Mouse (Mus musculus) neural tube, embryonic 15.5 days (tissue): ENCODE data around the gene R3hdm4. TPM values are rescaled to one million over a fixed set of nuclear protein-coding genes. Genes with fewer than 3 reads are reported as not detected.

Experiments used
- ATAC-seq: fragments of 200-750 bp; cut with Nextera tagmentation; 2 replicates; pipeline ENCODE4 v1.8.0; 2017; ENCODE audit warnings: mild to moderate bottlenecking, moderate TSS enrichment, moderate library complexity; ENCODE audit not compliant: low FRiP score
- H3K27ac ChIP-seq: fragments of 300-500 bp; sonication (generic); replicated peaks from 2 replicates; pipeline ENCODE4 v1.5.1; 2015; ENCODE audit warnings: mild to moderate bottlenecking, inconsistent platforms
- H3K27me3 ChIP-seq: fragments of 300-500 bp; sonication (generic); replicated peaks from 2 replicates; pipeline ENCODE4 v1.6.1; 2015; ENCODE audit warnings: inconsistent platforms
- H3K36me3 ChIP-seq: fragments of 300-500 bp; sonication (generic); 2 replicates; pipeline ENCODE4 v1.6.1; 2015; ENCODE audit warnings: inconsistent platforms
- H3K4me1 ChIP-seq: fragments of 300-500 bp; sonication (generic); 2 replicates; pipeline ENCODE4 v1.6.1; 2015; ENCODE audit warnings: inconsistent platforms
- H3K4me2 ChIP-seq: fragments of 300-500 bp; sonication (generic); 2 replicates; pipeline ENCODE4 v1.6.1; 2015; ENCODE audit warnings: inconsistent platforms, mild to moderate bottlenecking, moderate library complexity
- H3K4me3 ChIP-seq: fragments of 300-500 bp; sonication (generic); replicated peaks from 2 replicates; pipeline ENCODE4 v1.5.1; 2015; ENCODE audit warnings: mild to moderate bottlenecking, inconsistent platforms
- H3K9ac ChIP-seq: fragments of 300-500 bp; sonication (generic); replicated peaks from 2 replicates; pipeline ENCODE4 v1.6.1; 2015; ENCODE audit warnings: mild to moderate bottlenecking, inconsistent platforms
- H3K9me3 ChIP-seq: fragments of 300-500 bp; sonication (generic); replicated peaks from 2 replicates; pipeline ENCODE4 v1.6.1; 2016; ENCODE audit warnings: inconsistent platforms
- WGBS: fragments of 180-500 bp; shearing (Covaris S2); methylation state at CpG from one replicate; pipeline ENCODE4 v1.1.7; 2015; ENCODE audit warnings: mixed read lengths; 5-methylcytosine and 5-hydroxymethylcytosine counted together
- microRNA-seq: library from miRNA; unstranded; fragments of <30 nt; microRNA quantifications from one replicate; pipeline ENCODE4, GENCODE M21; 2017
- polyA plus RNA-seq: library from polyadenylated mRNA; unstranded; fragments of >200 nt; fragmentation: Nextera tagmentation; extraction: Ambion mirVana; gene quantifications from 2 replicates; pipeline ENCODE4 v1.2.1, GENCODE M21; 2015

R3hdm4 gene
- polyA plus RNA-seq, 1 experiment from 2014 or later, result 288 TPM

DNA sequence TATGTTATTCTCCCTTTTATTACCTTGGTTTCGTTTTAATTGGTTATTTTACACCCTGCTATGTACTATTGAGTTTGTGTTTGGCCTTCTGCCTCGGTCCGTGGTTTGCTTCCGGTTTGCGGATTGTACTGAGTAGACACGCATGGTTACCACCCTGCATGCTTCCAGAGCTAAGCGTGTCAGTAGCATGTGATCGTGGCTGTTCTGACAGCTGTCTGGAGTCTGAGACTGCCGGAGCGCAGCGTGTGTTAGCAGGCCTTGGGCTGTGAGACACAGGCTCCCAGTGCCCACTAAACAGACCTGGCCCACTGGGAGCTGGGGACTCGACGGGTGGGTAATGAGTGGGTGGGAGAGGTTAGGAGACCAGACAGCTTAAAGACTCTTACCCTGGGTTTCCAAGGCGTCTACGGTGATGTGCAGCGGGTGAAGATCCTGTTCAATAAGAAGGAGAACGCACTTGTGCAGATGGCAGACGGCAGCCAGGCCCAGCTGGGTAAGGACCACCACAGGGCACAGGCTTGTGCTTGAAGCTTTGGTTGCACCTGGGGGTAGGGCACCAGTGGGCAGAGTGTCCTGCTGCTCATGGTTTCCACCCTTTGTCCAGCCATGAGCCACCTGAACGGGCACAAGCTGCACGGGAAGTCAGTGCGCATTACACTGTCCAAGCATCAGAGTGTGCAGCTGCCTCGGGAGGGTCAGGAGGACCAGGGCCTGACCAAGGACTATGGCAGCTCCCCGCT, 58.8 kb downstream of the R3hdm4 start:
- Histone ChIP-seq H3K27me3 (no peaks in the 10 kb centered on the region), H3K9ac (no peak overlapping the region)
- WGBS, result 74% methylated on average over 23 of the region's 23 CpGs

GRCm38 (mm10) chr10:79861230-79862048, 59.6 kb downstream of the R3hdm4 start:
- peaks cover 80% of the 10 kb centered on the region for H3K36me3 ChIP-seq

More for the DNA sequence above, 58.8 kb downstream of the R3hdm4 start:
- ATAC-seq, result no peak
- H3K9me3 ChIP-seq, result no peaks in the 10 kb centered on the region
- no peak overlapping the region for H3K4me3 ChIP-seq
- H3K4me1 ChIP-seq, result peaks cover 57% of the 10 kb centered on the region
- H3K27ac ChIP-seq, result 0 out of 2 replicates have a peak overlapping the region, but pooled peaks have one; percentile 23
- no peak overlapping the region for H3K4me2 ChIP-seq
- peaks cover 84% of the 10 kb centered on the region for H3K36me3 ChIP-seq

GRCm38 (mm10) chr10:79860079-79860911, 60.7 kb downstream of the R3hdm4 start:
- peaks cover 64% of the 10 kb centered on the region for H3K4me1 ChIP-seq
- H3K9ac ChIP-seq, result no peak overlapping the region
- 0 out of 2 replicates have a peak overlapping the region, but pooled peaks have one; percentile 0 for H3K27ac ChIP-seq
- H3K9me3 ChIP-seq, result no peaks in the 10 kb centered on the region
- 89% methylated on average over 26 of the region's 26 CpGs for WGBS
- H3K4me2 ChIP-seq, result no peak overlapping the region
- H3K36me3 ChIP-seq, result peaks cover 69% of the 10 kb centered on the region
- H3K27me3 ChIP-seq, result no peaks in the 10 kb centered on the region
- no peak overlapping the region for H3K4me3 ChIP-seq
- no peak for ATAC-seq

More at GRCm38 (mm10) chr10:79861230-79862048, 59.6 kb downstream of the R3hdm4 start:
- Histone ChIP-seq H3K4me3 (no peak overlapping the region), H3K4me2 (no peak overlapping the region), H3K27me3 (no peaks in the 10 kb centered on the region), H3K9me3 (no peaks in the 10 kb centered on the region), H3K27ac (0 out of 2 replicates have a peak overlapping the region, but pooled peaks have one; percentile 23), H3K4me1 (peaks cover 62% of the 10 kb centered on the region), H3K9ac (no peak overlapping the region)
- ATAC-seq, result no peak
- WGBS, result 72% methylated on average over 25 of the region's 25 CpGs

Small RNA genes within 50 kb of the gene (microRNA-seq; reads per million reads assigned to microRNA genes)
- gene Mir6910, result not detected

Other genes starting within 250 kb of the R3hdm4 start
- 83.0 and 83.4 TPM in 2 replicates for gene Cdc34, start 239.0 kb downstream of the R3hdm4 start, polyA plus RNA-seq
- 1.1 TPM in 2 replicates for gene Gzmm, start 232.2 kb downstream of the R3hdm4 start, polyA plus RNA-seq
- gene Bsg, start 216.7 kb downstream of the R3hdm4 start, polyA plus RNA-seq, result 958 and 1,001 TPM in 2 replicates
- 2.0 and 3.0 TPM in 2 replicates for gene Hcn2, start 204.6 kb downstream of the R3hdm4 start, polyA plus RNA-seq
- gene Polrmt, start 174.6 kb downstream of the R3hdm4 start, polyA plus RNA-seq, result 43.4 TPM in 2 replicates
- gene Fgf22, start 166.1 kb downstream of the R3hdm4 start, polyA plus RNA-seq, result 2.7 and 3.4 TPM in 2 replicates
- gene Rnf126, start 154.3 kb downstream of the R3hdm4 start, polyA plus RNA-seq, result 108 and 110 TPM in 2 replicates
- gene Fstl3, start 143.9 kb downstream of the R3hdm4 start, polyA plus RNA-seq, result 2.6 and 4.5 TPM in 2 replicates
- gene Prss57, start 130.2 kb downstream of the R3hdm4 start, polyA plus RNA-seq, result 0.14 and 10.2 TPM in 2 replicates
- 227 and 256 TPM in 2 replicates for gene Palm, start 127.6 kb downstream of the R3hdm4 start, polyA plus RNA-seq
- gene Misp, start 100.2 kb downstream of the R3hdm4 start, polyA plus RNA-seq, result 0.33 and 11.5 TPM in 2 replicates
- gene Ptbp1, start 66.8 kb downstream of the R3hdm4 start, polyA plus RNA-seq, result 55.8 and 121 TPM in 2 replicates
- gene Prtn3, start 46.7 kb downstream of the R3hdm4 start, polyA plus RNA-seq, result 9.0 and 9.5 TPM in 2 replicates
- 316 and 385 TPM in 2 replicates for gene Plppr3, start 46.6 kb downstream of the R3hdm4 start, polyA plus RNA-seq
- 0.31 and 0.50 TPM in 2 replicates for gene Elane, start 35.0 kb downstream of the R3hdm4 start, polyA plus RNA-seq
- not detected in 2 replicates for gene Cfd, start 30.4 kb downstream of the R3hdm4 start, polyA plus RNA-seq
- gene Med16, start 12.3 kb downstream of the R3hdm4 start, polyA plus RNA-seq, result 44.9 and 46.7 TPM in 2 replicates
- gene Gm26602, start 10.4 kb downstream of the R3hdm4 start, polyA plus RNA-seq, result 22.7 and 23.6 TPM in 2 replicates
- gene Kiss1r, start 4.2 kb downstream of the R3hdm4 start, polyA plus RNA-seq, result 1.8 and 2.8 TPM in 2 replicates
- gene Arid3a, start 5.8 kb upstream of the R3hdm4 start, polyA plus RNA-seq, result 2.4 and 5.1 TPM in 2 replicates
- gene Wdr18, start 38.9 kb upstream of the R3hdm4 start, polyA plus RNA-seq, result 94.4 and 104 TPM in 2 replicates
- 0.32 and 0.33 TPM in 2 replicates for gene Grin3b, start 49.5 kb upstream of the R3hdm4 start, polyA plus RNA-seq
- 21.3 and 24.7 TPM in 2 replicates for gene Tmem259, start 63.1 kb upstream of the R3hdm4 start, polyA plus RNA-seq
- 31.6 and 76.4 TPM in 2 replicates for gene Cnn2, start 67.4 kb upstream of the R3hdm4 start, polyA plus RNA-seq
- gene Abca7, start 75.3 kb upstream of the R3hdm4 start, polyA plus RNA-seq, result 5.2 and 5.6 TPM in 2 replicates
- gene Arhgap45, start 95.4 kb upstream of the R3hdm4 start, polyA plus RNA-seq, result 2.0 and 13.7 TPM in 2 replicates
- 134 and 148 TPM in 2 replicates for gene Polr2e, start 118.6 kb upstream of the R3hdm4 start, polyA plus RNA-seq
- gene Gpx4, start 126.0 kb upstream of the R3hdm4 start, polyA plus RNA-seq, result 559 and 600 TPM in 2 replicates
- 11.7 and 12.8 TPM in 2 replicates for gene Sbno2, start 184.4 kb upstream of the R3hdm4 start, polyA plus RNA-seq
- 16.9 and 17.3 TPM in 2 replicates for gene Stk11, start 194.6 kb upstream of the R3hdm4 start, polyA plus RNA-seq
- gene Atp5d, start 217.4 kb upstream of the R3hdm4 start, polyA plus RNA-seq, result 553 and 558 TPM in 2 replicates
- gene Cbarp, start 219.6 kb upstream of the R3hdm4 start, polyA plus RNA-seq, result 91.9 and 93.0 TPM in 2 replicates
- gene Midn, start 227.1 kb upstream of the R3hdm4 start, polyA plus RNA-seq, result 19.4 and 20.5 TPM in 2 replicates
- gene Cirbp, start 244.8 kb upstream of the R3hdm4 start, polyA plus RNA-seq, result 284 and 345 TPM in 2 replicates